Mouse (Mus musculus): Measurements from ENCODE around the gene Rmnd5b. TPM values are rescaled to one million over a fixed set of nuclear protein-coding genes. Genes with fewer than 3 reads are reported as not detected.
"Not testable (repeated sequence)": the region's sequence is repeated elsewhere in the genome, so short reads cannot be mapped to it uniquely, and the experiment has no call there.

The Rmnd5b gene
- 10 to 100 TPM; 59.8 to 65.2 TPM for total RNA-seq (2021)
- long read RNA-seq, experiment 1, transcript Rmnd5b-201 (10 exons, 1,946 nt), result major isoform, 70 of 101 reads
- long read RNA-seq, experiment 1, partial matches to known transcripts, result 10 of 101 reads
- long read RNA-seq, experiment 1, other reads (novel, unspliced or antisense), result 21 of 101 reads
- long read RNA-seq, experiment 2, transcript Rmnd5b-201 (10 exons, 1,946 nt), result major isoform, 103 of 138 reads
- long read RNA-seq, experiment 2, partial matches to known transcripts, result 10 of 138 reads
- long read RNA-seq, experiment 2, other reads (novel, unspliced or antisense), result 25 of 138 reads

- DNase-seq (ENCODE audit: low spot score in 2 of 2), result peak; percentile 95 to 96
- Histone ChIP-seq H3K27ac (peak within 1 kb of the TSS; percentile 92), H3K4me3 (peak within 1 kb of the TSS; percentile 82)
- TF ChIP-seq CTCF (conservative IDR thresholded peaks at IDR 0.05), result peak; percentile 8; the same call in 1 of the 2 replicates
These were observed at the start of gene Rmnd5b for GRCm38 (mm10) chr11:51635525-51636322. Gene Rmnd5b (minus strand): TSS chr11:51635896.

- H3K27ac ChIP-seq, result no peak overlapping the region
- no peak for DNase-seq (ENCODE audit: low spot score in 2 of 2)
- H3K4me3 ChIP-seq, result no peak overlapping the region
- TF ChIP-seq CTCF (conservative IDR thresholded peaks at IDR 0.05), result no peak
These were observed 46.3 kb upstream of the Rmnd5b start for GRCm38 (mm10) chr11:51681976-51682374.

DNA sequence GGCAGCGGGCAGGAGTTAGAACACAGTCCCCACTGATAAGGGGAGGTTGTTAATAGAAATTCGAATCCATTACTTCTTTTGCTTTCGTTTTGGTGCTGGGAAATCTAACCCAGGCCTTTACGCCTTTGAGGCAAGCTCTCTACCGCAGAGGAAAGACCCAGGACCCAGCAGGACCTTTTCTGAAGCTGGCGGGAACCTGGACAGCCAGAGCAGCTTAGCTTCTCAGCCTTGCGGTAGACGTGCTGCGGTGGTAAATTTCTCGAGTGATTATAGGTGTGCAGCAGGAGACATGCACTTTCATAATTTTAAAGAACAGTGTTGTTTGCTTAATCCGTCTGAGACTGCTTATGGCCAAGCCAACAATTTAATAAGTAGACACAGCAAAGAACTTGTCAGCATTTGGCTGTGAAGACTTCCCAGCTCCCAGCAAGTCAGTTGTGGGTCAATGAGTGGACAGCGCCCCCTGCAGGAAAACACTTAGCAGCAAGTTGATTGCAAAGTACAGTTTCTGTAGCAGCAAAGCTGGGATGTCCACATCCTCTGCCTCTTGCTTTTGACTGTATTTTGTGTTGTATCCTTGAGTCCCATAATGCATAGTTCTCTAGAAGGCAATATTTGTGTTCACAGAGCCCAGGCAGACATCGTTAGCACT, 45.8 kb upstream of the Rmnd5b start:
- Histone ChIP-seq H3K4me3 (no peak overlapping the region), H3K27ac (no peak overlapping the region)
- peak; percentile 89 to 93 for DNase-seq (ENCODE audit: low spot score in 2 of 2)
- peak; percentile 96 for TF ChIP-seq CTCF (conservative IDR thresholded peaks at IDR 0.05)

- no peak for TF ChIP-seq CTCF (conservative IDR thresholded peaks at IDR 0.05)
- Histone ChIP-seq H3K4me3 (no peak overlapping the region), H3K27ac (no peak overlapping the region)
- no peak for DNase-seq (ENCODE audit: low spot score in 2 of 2)
These were observed 43.8 kb upstream of the Rmnd5b start for GRCm38 (mm10) chr11:51679466-51679865.

- Histone ChIP-seq H3K27ac (no peak overlapping the region), H3K4me3 (no peak overlapping the region)
- DNase-seq (ENCODE audit: low spot score in 2 of 2), result no peak
- TF ChIP-seq CTCF (conservative IDR thresholded peaks at IDR 0.05), result no peak
These were observed 42.2 kb upstream of the Rmnd5b start for GRCm38 (mm10) chr11:51677737-51678418.

GRCm38 (mm10) chr11:51675386-51675785, 39.7 kb upstream of the Rmnd5b start:
- Histone ChIP-seq H3K27ac (no peak overlapping the region), H3K4me3 (no peak overlapping the region)
- TF ChIP-seq CTCF (conservative IDR thresholded peaks at IDR 0.05), result no peak
- DNase-seq (ENCODE audit: low spot score in 2 of 2), result no peak

GRCm38 (mm10) chr11:51673291-51673690, 37.6 kb upstream of the Rmnd5b start:
- TF ChIP-seq CTCF (conservative IDR thresholded peaks at IDR 0.05), result no peak
- no peak overlapping the region for H3K27ac ChIP-seq
- DNase-seq (ENCODE audit: low spot score in 2 of 2), result no peak
- H3K4me3 ChIP-seq, result no peak overlapping the region

DNA sequence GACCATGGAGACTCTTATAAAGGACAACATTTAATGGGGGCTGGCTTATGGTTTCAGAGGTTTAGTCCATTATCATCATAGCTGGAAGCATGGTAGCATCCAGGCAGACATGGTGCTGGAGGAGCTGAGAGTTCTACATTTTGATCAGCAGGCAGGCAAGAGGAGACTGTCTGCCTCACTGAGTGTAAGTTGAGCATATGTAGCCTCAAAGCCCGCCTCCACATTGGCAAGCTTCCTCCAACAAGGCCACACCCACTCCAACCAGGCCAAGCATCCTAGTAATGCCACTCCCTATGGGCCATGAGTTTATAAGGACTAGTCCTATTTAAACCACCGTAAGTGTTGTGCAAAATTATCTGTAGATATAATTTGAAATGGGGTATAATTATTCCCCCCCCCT, 35.7 kb upstream of the Rmnd5b start:
- H3K27ac ChIP-seq, result no peak overlapping the region
- DNase-seq (ENCODE audit: low spot score in 2 of 2), result no peak
- no peak for TF ChIP-seq CTCF (conservative IDR thresholded peaks at IDR 0.05)
- H3K4me3 ChIP-seq, result no peak overlapping the region

DNA sequence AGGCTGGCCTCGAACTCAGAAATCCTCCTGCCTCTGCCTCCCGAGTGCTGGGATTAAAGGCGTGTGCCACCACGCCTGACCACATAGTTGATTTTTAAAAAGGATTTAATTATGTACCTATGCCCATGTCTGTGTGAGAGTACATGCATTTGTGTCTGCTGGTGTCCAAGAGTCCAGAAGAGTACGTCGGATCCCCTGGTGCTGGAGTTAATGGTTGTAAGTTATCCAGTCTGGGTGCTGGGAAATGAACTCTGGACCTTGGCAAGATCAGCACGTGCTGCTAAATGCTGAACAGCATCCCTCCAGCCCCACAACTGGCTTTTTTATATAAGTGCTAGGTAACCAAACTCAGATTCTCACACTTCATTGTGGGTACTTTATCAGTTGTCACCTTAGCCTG, 35.1 kb upstream of the Rmnd5b start:
- no peak overlapping the region for H3K4me3 ChIP-seq
- TF ChIP-seq CTCF (conservative IDR thresholded peaks at IDR 0.05), result no peak
- no peak for DNase-seq (ENCODE audit: low spot score in 2 of 2)
- no peak overlapping the region for H3K27ac ChIP-seq

GRCm38 (mm10) chr11:51664747-51665146, 29.1 kb upstream of the Rmnd5b start:
- not testable (repeated sequence) for H3K4me3 ChIP-seq; DNase-seq (ENCODE audit: low spot score in 2 of 2); H3K27ac ChIP-seq

DNA sequence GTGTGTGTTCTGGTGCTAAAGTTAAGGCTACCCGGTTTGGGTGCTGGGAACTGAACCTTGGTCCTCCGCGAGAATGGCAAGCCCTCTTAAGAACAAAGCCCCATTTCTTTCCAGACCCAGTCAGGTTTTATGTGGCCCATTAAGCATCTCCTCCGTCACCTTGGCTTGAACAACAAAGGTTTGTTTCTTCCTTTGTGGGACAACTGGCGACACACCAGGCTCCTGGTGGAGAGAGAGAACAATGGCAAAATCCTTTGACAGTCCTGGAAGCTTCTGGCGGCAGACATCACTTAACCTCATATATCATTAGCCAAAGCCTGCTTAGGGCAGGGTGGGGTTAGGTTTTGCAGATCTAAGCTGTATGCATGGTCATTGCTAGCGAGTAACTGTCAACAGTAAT, 26.9 kb upstream of the Rmnd5b start:
- TF ChIP-seq CTCF (conservative IDR thresholded peaks at IDR 0.05), result no peak
- Histone ChIP-seq H3K4me3 (no peak overlapping the region), H3K27ac (no peak overlapping the region)
- no peak for DNase-seq (ENCODE audit: low spot score in 2 of 2)

GRCm38 (mm10) chr11:51661867-51662365, 26.2 kb upstream of the Rmnd5b start:
- Histone ChIP-seq H3K27ac (no peak overlapping the region), H3K4me3 (no peak overlapping the region)
- peak; percentile 11 for TF ChIP-seq CTCF (conservative IDR thresholded peaks at IDR 0.05)
- DNase-seq (ENCODE audit: low spot score in 2 of 2), result no peak
